Mouse (Mus musculus) heart, postnatal 4 days (tissue): ENCODE measurements around the gene Snx33. TPM values are rescaled to one million over a fixed set of nuclear protein-coding genes. Genes with fewer than 3 reads are reported as not detected.

Experiments
- DNase-seq: peaks from one replicate; pipeline ENCODE4 v3.0.0; 2021
- total RNA-seq, 2 experiments: library from RNA; stranded (reverse); gene quantifications; 2 replicates each; pipeline ENCODE4 v1.2.3; 2021

The Snx33 gene
- total RNA-seq, 2 experiments from 2014 or later: 11.7 to 13.9 TPM

DNA sequence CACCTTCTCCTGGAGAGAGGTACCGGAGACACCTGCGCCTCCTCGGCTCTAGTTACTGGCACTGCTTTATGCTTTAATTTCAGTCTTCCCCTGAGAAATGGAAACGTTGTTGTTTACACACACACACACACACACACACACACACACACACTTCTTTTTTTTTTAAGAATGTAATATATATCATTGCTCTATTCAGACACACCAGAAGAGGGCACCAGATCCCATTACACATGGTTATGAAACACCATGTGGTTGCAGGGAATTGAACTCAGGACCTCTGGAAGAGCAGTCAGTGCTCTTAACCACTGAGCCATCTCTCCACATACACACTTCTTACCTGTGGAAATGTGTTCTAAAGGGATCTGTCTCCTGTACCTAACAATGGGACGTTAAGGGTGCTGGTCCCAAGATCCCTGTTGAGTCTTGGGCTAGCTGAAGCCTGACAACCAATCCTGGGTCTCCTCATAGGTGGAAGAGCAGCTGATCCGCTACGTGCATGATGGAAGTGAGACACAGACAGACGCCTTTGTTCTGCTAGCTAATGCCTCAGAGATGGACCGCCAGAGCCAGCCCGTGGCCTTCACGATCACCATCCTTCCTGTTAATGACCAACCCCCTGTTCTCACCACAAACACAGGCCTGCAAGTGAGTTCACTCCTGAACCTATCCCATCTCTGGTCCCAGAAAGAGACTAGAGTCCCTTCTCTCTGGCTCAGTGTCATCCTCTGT is 37.5 kb downstream of the Snx33 start:
- DNase-seq: no peak

DNA sequence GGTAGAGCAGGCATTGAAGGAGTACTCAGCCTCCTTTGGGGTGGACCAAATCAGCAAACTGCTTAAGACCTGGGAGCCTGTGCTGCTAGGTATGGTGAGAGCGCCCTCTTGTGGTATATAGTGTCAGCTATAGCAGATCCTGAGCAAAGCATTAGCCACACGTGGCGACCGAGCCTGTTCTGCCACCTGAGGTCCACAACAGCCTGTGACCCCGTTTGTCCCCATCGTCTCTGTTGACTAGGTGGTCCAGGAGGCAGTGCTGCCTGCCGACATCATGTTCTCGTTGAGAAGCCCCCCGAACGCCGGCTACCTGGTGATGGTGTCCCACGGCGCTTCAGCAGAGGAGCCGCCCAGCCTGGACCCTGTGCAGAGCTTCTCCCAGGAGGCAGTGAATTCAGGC is 38.4 kb downstream of the Snx33 start:
- peak; percentile 82 for DNase-seq

DNA sequence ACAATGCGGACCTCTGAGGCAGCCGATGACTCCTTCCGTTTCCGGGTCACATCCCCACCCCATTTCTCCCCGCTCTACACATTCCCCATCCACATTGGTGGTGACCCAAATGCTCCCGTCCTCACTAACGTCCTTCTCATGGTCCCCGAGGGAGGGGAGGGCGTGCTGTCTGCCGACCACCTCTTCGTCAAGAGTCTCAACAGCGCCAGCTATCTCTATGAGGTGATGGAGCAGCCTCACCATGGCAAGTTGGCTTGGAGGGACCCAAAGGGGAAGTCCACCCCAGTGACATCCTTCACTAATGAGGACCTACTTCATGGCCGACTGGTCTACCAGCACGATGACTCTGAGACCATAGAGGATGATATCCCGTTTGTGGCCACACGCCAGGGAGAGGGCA is 40.6 kb downstream of the Snx33 start:
- peak; percentile 12 for DNase-seq

GRCm38 (mm10) chr9:56886601-56887000 is 41.6 kb downstream of the Snx33 start:
- no peak for DNase-seq

- DNase-seq: peak; percentile 66
Observed at GRCm38 (mm10) chr9:56886113-56886512, 42.1 kb downstream of the Snx33 start.

DNA sequence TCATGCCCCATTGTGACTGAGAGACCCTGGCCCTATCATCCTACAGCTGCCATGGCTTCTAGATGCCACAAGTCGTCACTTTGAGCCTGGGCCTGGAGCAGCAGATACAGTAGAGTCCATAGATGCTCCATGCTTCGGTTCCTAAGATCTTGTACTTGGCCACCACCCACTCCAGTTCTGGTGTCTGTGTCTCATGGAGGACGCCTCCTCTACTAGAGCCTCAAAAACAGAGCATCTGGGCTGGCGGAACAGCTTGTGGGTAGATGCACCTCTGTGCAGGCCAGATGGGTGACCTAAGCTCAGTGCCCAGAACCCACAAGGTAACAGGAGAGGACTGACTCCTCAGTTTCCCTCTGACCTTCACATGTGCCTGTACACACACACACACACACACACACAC is 43.8 kb downstream of the Snx33 start:
- no peak for DNase-seq

GRCm38 (mm10) chr9:56883470-56883869 is 44.7 kb downstream of the Snx33 start:
- peak; percentile 25 for DNase-seq

DNA sequence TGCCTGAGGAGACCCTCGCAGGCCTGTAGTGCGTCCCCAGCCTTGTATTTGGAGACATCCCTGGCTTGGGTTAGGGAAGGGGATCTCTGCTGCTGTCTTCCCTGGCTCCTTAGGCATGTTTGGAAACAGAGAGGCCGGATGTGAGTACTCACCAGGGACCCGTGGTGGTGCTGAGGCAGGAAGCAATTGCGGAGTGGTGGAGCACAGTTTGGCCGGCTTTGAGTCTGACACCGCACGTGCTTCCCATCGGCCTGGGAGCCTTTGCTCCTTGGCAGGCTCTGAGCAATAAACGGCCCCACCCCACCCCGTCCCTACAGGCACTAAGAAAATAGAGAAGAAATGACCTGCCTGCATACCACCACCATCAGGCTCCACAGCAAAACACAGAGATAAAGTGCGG is 45.4 kb downstream of the Snx33 start:
- DNase-seq: peak; percentile 59

DNA sequence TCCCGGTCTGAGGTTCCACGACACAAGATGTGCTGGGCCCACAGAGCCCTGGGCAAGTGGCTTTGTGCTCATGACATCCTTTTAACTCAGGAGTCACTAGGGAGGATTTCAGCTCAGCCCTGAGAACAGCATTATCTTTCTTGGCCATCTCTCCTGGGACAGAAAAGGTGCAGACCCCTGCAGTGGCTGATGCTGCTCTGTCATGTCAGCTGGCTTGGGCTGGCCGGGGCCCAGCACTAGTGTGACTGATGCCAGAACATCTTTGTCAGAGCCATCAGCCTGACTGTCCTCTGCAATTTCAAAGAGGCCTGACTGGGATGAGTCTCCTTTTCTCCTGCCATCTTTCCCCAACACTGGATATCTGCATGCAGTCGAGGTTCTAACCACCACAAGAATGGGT is 45.9 kb downstream of the Snx33 start:
- peak; percentile 24 for DNase-seq

- DNase-seq: no peak
Observed at GRCm38 (mm10) chr9:56881539-56882082, 46.6 kb downstream of the Snx33 start.

DNA sequence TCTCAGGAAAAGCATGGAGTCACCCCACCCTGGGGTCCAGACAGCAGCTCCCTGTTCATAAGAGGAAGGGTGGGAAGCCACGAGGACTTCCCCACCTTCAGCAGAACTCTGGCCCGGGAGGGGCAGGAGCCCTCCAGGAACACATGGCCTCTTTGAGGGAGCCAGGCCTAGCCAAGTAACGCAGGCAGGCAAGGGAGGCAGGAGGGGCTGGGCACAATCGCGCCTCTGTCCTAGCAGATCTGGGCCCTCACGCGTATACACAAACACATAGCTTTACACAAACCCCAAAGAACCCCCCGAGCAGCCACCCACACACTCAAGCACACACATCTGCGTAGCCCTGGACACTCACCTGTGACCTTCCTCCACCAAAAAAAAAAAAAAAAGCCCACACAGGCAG is 47.4 kb downstream of the Snx33 start:
- no peak for DNase-seq

GRCm38 (mm10) chr9:56877284-56877683 is 50.9 kb downstream of the Snx33 start:
- no peak for DNase-seq

GRCm38 (mm10) chr9:56876784-56877183 is 51.4 kb downstream of the Snx33 start:
- peak; percentile 52 for DNase-seq

- DNase-seq: no peak
Observed at GRCm38 (mm10) chr9:56873097-56873496, 55.1 kb downstream of the Snx33 start.

DNA sequence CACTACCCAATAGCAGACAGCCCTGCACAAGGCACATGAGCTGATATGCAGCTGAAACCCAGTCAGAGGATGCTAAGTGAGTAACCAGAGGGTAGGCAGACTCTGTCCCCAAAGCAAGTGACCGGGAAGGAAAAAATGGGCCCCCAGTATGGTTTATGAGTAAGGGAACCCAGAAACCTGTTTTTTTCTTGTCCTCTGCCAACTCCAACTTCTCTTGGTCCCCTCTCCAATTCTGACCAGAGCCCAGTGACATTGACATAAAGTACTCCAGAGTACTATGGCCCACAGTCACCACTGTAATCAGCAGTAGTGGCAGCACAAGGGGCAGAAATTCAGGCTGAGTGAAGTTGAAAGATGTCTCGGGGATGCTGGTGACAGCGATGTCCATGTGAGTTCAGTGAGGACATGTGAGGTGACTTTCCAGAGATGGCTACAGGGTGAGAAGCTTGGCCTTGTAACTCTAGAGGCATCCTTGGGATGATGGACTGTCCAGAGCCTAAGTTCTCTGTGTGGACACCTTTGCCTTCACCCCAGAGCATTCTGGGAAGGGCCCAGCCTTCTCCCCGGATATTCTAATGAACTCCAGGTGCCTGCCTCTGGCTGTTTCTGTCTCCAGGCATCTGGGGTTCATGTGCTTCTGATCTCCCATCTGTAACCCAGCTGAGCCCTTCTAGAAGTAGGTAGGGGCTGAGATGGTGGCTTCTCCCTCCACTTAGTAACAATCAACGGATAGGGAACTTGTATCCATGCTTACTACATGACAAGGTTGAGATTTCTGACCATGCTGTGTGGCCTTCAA is 55.9 kb downstream of the Snx33 start:
- no peak for DNase-seq

DNA sequence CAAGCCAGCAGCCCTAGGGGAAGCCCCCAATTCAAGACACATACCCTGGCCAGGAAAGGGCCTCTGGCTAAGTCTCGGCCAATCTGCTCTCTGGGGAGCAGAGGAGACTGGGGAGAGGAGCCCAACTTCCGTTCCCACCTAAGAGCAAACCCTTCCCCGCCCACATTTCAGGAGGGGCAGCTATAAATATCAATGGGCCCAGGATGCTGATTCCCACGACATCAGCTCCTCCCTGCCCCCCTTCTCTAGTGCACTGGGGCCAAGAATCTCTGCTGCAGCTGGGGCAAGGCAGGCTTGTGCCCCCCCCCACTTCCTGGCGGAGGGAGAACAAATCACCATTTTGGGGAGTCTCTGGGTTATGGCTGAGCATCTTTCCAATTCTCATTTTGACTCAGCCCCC is 57.0 kb downstream of the Snx33 start:
- DNase-seq: peak; percentile 75

- DNase-seq: no peak
Observed at GRCm38 (mm10) chr9:56870778-56871177, 57.4 kb downstream of the Snx33 start.

DNA sequence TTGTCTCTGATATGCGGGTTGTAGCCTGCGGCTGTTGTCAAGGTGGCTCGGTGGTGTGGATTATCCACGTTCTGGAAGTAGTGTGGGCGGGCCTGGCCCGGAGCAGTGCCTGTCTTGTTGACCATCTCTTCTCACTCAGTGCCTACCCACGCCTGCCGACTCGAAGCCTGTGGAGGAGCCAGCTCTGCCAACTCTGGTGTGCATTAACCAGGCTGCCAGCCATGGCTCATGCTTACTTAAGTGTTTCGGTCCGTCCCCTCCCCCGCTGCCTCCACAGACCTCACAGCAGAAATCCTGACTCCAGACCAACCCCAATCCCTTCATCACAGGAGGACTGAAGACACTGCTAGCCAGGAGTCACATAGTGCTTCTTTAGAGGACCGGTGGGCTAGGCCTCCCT is 58.6 kb downstream of the Snx33 start:
- no peak for DNase-seq

DNA sequence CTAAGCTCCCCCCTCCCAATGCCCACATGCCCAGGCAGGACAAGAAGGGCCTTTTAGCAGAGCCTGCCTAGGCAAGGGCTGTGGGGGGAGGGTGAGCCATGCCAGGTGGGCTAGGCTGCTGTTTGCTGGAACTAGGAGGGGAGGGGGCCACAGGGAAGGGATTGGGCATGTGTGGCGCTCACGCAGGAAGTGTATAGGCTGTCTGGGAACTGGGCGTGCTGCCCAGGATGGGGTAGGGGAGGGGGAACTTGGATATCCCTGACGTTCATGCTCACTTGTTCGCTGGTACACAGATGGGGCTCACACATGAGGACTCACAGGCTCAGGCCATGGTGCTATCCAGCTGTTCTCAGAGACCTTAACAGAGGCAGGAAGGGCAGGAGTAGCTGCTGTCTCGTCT is 59.9 kb downstream of the Snx33 start:
- peak; percentile 85 for DNase-seq
